Mouse (Mus musculus) G1E (cell line): Measurements from ENCODE around the gene Paics.
"Not testable (repeated sequence)": the region's sequence is repeated elsewhere in the genome, so short reads cannot be mapped to it uniquely, and the experiment has no call there.

Experiments
- CTCF ChIP-seq: IDR thresholded peaks from 2 replicates; pipeline ENCODE4 v1.5.1; 2012; ENCODE audit warnings: low read depth, low read length, inconsistent platforms, mixed read lengths
- GATA1 ChIP-seq: IDR thresholded peaks from 2 replicates; pipeline ENCODE4 v1.6.1; 2012; ENCODE audit warnings: borderline replicate concordance, low read length, inconsistent platforms, mixed read lengths
- POLR2AphosphoS5 ChIP-seq: IDR thresholded peaks from 2 replicates; pipeline ENCODE4 v1.6.1; 2012; ENCODE audit warnings: low read depth, low read length, inconsistent platforms; ENCODE audit not compliant: insufficient replicate concordance
- TAL1 ChIP-seq: conservative IDR thresholded peaks from 2 replicates; pipeline ENCODE4 v1.6.1; 2012; ENCODE audit warnings: low read depth, low read length, inconsistent platforms, mixed read lengths

DNA sequence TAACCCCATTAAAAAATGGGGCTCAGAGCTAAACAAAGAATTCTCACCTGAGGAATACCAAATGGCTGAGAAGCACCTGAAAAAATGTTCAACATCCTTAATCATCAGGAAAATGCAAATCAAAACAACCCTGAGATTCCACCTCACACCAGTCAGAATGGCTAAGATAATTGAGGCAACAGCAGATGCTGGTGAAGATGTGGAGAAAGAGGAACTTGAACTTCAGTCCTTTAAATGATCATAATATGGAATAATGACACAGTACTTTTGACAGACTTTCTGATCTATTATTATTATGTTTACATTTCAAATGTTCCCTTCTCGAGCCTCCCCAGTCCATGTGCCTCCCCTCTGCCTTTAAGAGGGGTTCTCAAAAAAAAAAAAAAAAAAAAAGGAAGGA lies 20.0 kb downstream of the Paics start:
- not testable (repeated sequence) for TF ChIP-seq CTCF, TAL1, GATA1, POLR2AphosphoS5
